Mouse (Mus musculus): Measurements from ENCODE around the gene Dgkb.

Gene Dgkb

DNA sequence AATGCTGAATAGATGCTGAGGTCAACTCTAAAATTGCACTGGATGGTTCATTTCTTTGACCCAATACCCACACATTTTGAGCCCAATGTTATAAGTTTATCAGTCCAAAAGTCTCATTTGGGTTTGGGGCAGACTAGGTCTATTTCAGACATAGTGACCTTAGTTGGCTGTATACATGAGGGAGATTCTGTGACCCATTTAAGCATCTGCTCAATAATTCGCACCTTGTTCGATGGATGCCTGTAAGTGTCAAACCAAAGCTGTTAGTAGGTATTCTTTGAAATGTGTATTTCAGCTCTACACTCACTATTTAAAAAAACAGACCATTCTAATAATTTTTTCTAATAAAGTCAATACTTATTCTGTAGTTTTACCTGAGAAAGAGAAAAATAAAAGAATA is 776.1 kb downstream of the Dgkb start:
- DNase-seq (ENCODE audit: low spot score in 2 of 2): no peak

GRCm38 (mm10) chr12:38594055-38594454 is 776.5 kb downstream of the Dgkb start:
- DNase-seq (ENCODE audit: low spot score in 2 of 2): no peak

GRCm38 (mm10) chr12:38596416-38597062 is 779.0 kb downstream of the Dgkb start:
- DNase-seq (ENCODE audit: low spot score in 2 of 2): no peak

DNA sequence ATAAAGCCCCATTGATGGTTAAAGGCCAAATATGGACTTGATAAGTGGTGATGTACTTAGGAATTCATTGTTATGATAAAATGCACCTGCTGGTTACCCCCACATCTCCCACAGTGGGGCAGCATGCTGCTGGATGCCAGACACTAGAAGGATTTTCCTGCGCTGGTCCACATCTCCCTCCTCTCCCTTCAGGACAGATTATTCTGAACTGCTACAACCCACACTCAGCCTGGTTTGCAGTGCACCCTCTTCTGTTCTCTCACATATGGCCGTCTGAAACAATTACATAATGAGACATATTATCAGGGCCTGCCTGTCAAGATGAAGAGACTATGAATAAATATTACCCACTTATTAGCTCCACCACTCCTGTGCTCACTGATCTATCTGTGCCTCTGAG is 780.6 kb downstream of the Dgkb start:
- DNase-seq (ENCODE audit: low spot score in 2 of 2): peak; percentile 18 to 24

DNA sequence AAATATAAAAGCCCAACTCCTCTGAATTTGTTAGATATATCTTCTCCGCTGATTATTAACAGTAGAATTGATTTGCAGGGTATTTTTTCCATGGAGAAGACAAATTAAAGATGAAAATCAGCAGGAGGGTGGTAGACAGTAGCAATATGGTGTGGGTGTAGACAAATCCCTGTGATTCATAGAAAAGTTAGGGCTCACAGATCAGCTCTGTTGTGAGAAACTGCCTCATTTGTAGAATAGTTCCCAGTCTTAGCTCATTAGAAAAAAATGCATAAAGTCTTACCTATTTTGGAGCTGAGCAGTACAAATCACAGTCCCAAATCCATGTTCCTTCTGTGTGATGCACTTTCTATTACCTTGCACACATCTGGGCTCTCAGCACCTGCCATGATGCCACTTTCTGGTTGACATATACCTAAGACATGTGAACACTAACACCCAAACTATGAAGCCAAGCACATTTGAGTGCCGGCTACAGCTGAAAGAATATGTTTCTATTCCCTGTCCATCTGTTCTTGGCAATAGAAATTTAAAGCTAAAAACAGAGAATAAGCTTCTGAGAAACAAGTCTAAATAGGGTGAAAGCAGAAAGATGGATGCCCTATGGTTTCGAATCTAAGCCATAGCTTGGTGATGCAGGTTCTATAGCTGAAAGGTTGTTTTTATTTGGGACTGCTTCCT is 782.8 kb downstream of the Dgkb start:
- DNase-seq (ENCODE audit: low spot score in 2 of 2): peak in 1 of 2 experiments; percentile 27

DNA sequence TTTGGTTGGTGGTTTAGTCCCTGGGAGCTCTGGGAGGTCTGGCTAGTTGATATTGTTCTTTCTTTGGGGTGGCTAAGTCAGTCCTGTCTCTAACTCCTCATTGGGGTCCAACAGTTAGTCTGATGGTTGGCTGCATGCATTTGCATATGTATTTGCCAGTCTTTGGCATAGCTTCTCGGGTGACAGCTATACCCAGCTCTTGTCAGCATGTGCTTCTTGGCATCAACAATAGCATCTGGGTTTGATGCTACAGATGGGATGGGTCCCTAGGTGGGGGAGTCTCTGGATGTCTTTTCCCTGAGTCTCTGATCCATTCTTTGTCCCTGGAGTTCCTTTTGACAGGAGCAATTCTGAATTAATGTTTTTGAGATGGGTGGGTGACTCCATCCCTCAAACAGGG is 790.6 kb downstream of the Dgkb start:
- no peak for DNase-seq (ENCODE audit: low spot score in 2 of 2)

GRCm38 (mm10) chr12:38668265-38668664 is 850.7 kb downstream of the Dgkb start:
- no peak for DNase-seq (ENCODE audit: low spot score in 2 of 2)
